Mouse (Mus musculus): ENCODE data around the gene Stk26. TPM values are rescaled to one million over a fixed set of nuclear protein-coding genes. Genes with fewer than 3 reads are reported as not detected.

Stk26 gene
- polyA plus RNA-seq, 1 experiment: 7.1 TPM

DNA sequence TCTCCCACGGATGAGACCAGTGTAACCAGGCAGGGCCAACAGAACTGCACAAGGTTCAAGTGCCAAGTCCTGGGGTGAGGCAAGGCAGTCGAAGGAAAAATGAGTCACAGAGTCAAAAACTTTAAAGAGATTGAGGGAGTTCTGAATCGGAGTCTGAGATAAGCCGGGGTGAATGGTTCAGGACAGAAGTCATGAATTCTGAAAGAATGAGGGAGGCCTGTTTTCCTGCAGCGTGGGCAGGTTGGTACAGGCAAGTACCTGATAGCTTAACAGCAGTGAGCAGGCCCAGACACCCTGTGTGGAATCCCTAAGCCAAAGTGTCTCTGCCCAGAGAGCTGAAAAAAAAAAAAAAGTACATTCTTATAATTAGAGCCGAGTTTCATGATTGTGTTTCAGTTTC lies 17.0 kb upstream of the Stk26 start:
- Histone ChIP-seq H3K4me1 (ENCODE audit: control insufficient read depth, insufficient read depth, insufficient read length) (no peaks in the 10 kb centered on the region), H3K4me3 (ENCODE audit: extremely low read depth, insufficient read depth, insufficient read length) (no peak overlapping the region), H3K36me3 (ENCODE audit: control insufficient read depth, insufficient read depth, low read length) (no peaks in the 10 kb centered on the region), H3K27me3 (ENCODE audit: control insufficient read depth, insufficient read depth, low read length) (no peaks in the 10 kb centered on the region), H3K27ac (ENCODE audit: insufficient read depth, low read length) (no peak overlapping the region)
- 81% methylated on average over 6 of the region's 6 CpGs for WGBS
- no peak for TF ChIP-seq POLR2A (IDR thresholded peaks at IDR 0.05; ENCODE audit: low read depth, low read length)
- TF ChIP-seq CTCF (IDR thresholded peaks at IDR 0.05; ENCODE audit: extremely low read depth, insufficient read depth, insufficient read length, insufficient replicate concordance): no peak
- no peak for DNase-seq (ENCODE audit: low read depth in 1 of 2, low spot score in 2 of 2)

DNA sequence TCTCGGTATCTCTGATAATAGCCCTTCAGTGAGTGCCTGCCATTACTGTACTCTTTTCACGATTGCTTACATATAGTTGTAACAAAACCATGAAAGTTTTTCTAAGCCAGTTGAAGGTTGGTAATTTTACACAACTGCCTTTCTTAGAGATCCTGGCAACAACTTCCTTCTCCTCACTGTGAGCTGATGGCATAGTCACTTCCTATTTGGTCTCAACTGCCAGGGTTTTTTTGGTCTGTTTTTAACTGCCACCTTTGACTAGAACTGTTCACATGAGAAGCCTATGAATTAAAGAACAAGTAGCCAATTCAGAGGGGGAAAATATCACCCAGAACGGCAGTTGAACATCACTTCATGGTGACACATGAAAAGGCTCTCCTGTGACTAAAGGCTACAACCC lies 5.3 kb upstream of the Stk26 start:
- no peak for TF ChIP-seq POLR2A (IDR thresholded peaks at IDR 0.05; ENCODE audit: low read depth, low read length)
- TF ChIP-seq CTCF (IDR thresholded peaks at IDR 0.05; ENCODE audit: extremely low read depth, insufficient read depth, insufficient read length, insufficient replicate concordance): no peak
- no peak overlapping the region for H3K4me3 ChIP-seq (ENCODE audit: extremely low read depth, insufficient read depth, insufficient read length)
- DNase-seq (ENCODE audit: low read depth in 1 of 2, low spot score in 2 of 2): no peak
- H3K27ac ChIP-seq (ENCODE audit: insufficient read depth, low read length): peak overlapping the region; percentile 63; the same call in 1 of the 2 replicates
- no peaks in the 10 kb centered on the region for H3K27me3 ChIP-seq (ENCODE audit: control insufficient read depth, insufficient read depth, low read length)
- H3K4me1 ChIP-seq (ENCODE audit: control insufficient read depth, insufficient read depth, insufficient read length): peaks cover 4% of the 10 kb centered on the region
- WGBS: 40% methylated on average over 3 of the region's 3 CpGs
- no peaks in the 10 kb centered on the region for H3K36me3 ChIP-seq (ENCODE audit: control insufficient read depth, insufficient read depth, low read length)

DNA sequence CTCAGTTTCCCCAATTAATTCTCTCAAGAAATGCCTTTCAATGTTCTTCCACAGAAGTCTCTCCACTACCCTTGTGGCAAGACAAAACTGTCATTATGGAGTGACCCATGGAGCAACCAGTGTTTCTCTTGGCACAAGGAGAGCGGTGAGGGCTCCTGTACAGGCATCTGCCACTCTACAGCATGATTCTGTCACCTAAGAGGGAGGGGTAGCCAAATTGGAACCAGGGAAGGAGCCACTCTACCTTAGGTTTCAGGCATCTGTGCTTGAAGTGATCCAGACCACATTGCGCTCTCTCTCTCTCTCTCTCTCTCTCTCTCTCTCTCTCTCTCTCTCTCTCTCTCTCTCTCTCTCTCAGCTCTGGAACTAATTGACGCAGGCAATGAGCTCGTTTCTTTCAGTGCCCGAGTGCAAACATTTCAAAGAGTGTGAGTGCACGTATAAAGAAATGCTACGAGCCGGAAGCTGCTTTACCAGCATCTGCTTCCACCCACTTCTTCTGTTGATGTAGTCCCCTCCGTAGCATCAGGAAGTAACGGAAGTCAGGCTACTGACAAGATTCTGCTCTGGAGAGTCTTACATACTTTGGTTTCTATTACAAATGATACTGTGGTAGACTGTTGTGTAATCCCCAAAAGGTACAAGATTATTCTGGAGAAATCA lies 4.7 kb upstream of the Stk26 start:
- H3K36me3 ChIP-seq (ENCODE audit: control insufficient read depth, insufficient read depth, low read length): no peaks in the 10 kb centered on the region
- DNase-seq (ENCODE audit: low read depth in 1 of 2, low spot score in 2 of 2): peak in 1 of 2 experiments; percentile 4
- TF ChIP-seq CTCF (IDR thresholded peaks at IDR 0.05; ENCODE audit: extremely low read depth, insufficient read depth, insufficient read length, insufficient replicate concordance) (no peak), POLR2A (IDR thresholded peaks at IDR 0.05; ENCODE audit: low read depth, low read length) (no peak)
- H3K27me3 ChIP-seq (ENCODE audit: control insufficient read depth, insufficient read depth, low read length): no peaks in the 10 kb centered on the region
- H3K27ac ChIP-seq (ENCODE audit: insufficient read depth, low read length): peak overlapping the region; percentile 63
- 47% methylated on average over 10 of the region's 10 CpGs for WGBS
- peaks cover 4% of the 10 kb centered on the region for H3K4me1 ChIP-seq (ENCODE audit: control insufficient read depth, insufficient read depth, insufficient read length)
- H3K4me3 ChIP-seq (ENCODE audit: extremely low read depth, insufficient read depth, insufficient read length): peak overlapping the region; percentile 26; the same call in 1 of the 2 replicates

DNA sequence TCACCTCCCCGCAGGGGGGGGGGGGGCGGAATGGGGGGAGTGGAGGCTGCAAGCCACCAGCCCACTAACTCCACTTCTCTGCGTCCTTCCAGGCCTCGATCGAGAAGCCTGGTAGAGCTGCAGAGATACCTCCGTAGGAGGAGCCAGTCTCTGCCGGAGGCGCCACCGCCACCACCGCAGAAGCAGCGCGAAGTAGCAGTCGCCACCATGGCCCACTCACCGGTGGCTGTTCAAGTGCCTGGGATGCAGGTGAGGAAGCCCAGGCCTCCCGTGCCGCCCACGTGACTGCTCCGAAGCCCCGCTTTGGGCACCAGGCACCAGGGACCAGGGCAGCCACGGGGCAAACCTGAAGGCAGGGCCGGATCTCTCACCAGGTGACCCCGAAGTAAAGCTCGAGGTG lies 740 bp downstream of the Stk26 start:
- no peaks in the 10 kb centered on the region for H3K36me3 ChIP-seq (ENCODE audit: control insufficient read depth, insufficient read depth, low read length)
- peak overlapping the region; percentile 97 for H3K4me3 ChIP-seq (ENCODE audit: extremely low read depth, insufficient read depth, insufficient read length)
- H3K27ac ChIP-seq (ENCODE audit: insufficient read depth, low read length): peak overlapping the region; percentile 84
- no peaks in the 10 kb centered on the region; the same call in 1 of the 2 replicates for H3K4me1 ChIP-seq (ENCODE audit: control insufficient read depth, insufficient read depth, insufficient read length)
- 37% methylated on average over 21 of the region's 23 CpGs for WGBS
- H3K27me3 ChIP-seq (ENCODE audit: control insufficient read depth, insufficient read depth, low read length): no peaks in the 10 kb centered on the region
- DNase-seq (ENCODE audit: low read depth in 1 of 2, low spot score in 2 of 2): peak in 1 of 2 experiments; percentile 19
- no peak for TF ChIP-seq POLR2A (IDR thresholded peaks at IDR 0.05; ENCODE audit: low read depth, low read length)
- no peak for TF ChIP-seq CTCF (IDR thresholded peaks at IDR 0.05; ENCODE audit: extremely low read depth, insufficient read depth, insufficient read length, insufficient replicate concordance)

DNA sequence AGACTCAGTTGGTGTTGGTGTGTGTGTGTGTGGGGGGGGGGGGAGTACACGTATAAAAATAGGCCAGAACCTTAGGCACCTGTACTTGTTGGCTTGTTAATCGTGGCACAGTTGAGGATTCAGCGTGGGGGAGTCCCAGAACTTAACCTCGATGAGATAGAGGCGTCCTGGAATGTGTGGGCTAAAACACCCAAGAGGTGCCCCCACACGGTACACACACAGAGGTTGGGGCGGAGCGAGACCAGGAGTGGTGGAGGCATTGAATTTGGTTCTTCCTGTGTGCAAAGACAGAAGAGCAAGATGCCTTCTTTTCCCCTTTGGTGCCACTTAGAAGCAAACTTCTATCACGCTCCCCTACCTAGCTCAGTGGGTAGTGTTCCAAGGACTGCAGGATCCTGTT lies 1.2 kb downstream of the Stk26 start:
- 32% methylated on average over 9 of the region's 9 CpGs for WGBS
- TF ChIP-seq POLR2A (IDR thresholded peaks at IDR 0.05; ENCODE audit: low read depth, low read length) (no peak), CTCF (IDR thresholded peaks at IDR 0.05; ENCODE audit: extremely low read depth, insufficient read depth, insufficient read length, insufficient replicate concordance) (no peak)
- peak overlapping the region; percentile 97 for H3K4me3 ChIP-seq (ENCODE audit: extremely low read depth, insufficient read depth, insufficient read length)
- H3K27me3 ChIP-seq (ENCODE audit: control insufficient read depth, insufficient read depth, low read length): no peaks in the 10 kb centered on the region
- DNase-seq (ENCODE audit: low read depth in 1 of 2, low spot score in 2 of 2): peak in 1 of 2 experiments; percentile 12
- peak overlapping the region; percentile 84; the same call in 1 of the 2 replicates for H3K27ac ChIP-seq (ENCODE audit: insufficient read depth, low read length)
- H3K36me3 ChIP-seq (ENCODE audit: control insufficient read depth, insufficient read depth, low read length): no peaks in the 10 kb centered on the region
- no peaks in the 10 kb centered on the region; the same call in 1 of the 2 replicates for H3K4me1 ChIP-seq (ENCODE audit: control insufficient read depth, insufficient read depth, insufficient read length)

DNA sequence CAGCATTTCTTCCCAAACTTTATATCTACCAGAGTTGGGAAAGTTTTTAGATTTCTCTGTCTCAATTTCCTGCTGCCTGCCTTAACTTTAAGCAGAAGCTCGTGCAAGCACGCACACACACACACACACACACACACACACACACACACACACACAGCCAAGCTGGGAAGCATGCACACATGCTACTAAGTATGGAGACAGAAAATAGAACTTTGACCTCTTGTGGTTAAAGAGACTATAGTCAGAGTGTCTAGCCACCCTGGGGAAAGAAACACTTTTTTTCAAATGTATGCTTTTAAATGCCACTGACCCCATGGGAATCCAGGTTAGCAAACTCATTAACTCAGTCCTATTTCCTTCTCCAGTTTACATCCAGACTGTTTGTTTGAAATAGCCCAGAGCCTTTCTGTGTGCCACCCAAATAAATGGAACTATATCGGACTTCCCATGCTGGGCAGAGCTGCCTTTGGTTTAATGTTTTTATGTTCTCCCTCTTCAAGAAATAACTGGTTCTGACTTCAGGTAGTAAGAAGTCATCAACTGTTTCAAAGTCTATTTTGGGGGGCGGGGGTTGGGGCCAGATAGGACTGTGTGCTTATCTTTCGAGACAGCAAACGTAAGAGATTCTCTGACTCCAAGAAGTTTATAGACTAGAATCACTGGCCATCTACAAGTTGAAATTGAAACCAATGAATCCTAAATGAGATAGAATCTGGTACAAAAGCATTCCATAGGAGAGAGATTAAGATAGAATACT lies 9.8 kb downstream of the Stk26 start:
- no peaks in the 10 kb centered on the region for H3K27me3 ChIP-seq (ENCODE audit: control insufficient read depth, insufficient read depth, low read length)
- TF ChIP-seq POLR2A (IDR thresholded peaks at IDR 0.05; ENCODE audit: low read depth, low read length) (no peak), CTCF (IDR thresholded peaks at IDR 0.05; ENCODE audit: extremely low read depth, insufficient read depth, insufficient read length, insufficient replicate concordance) (no peak)
- 78% methylated on average over 6 of the region's 6 CpGs for WGBS
- no peak overlapping the region for H3K4me3 ChIP-seq (ENCODE audit: extremely low read depth, insufficient read depth, insufficient read length)
- no peak for DNase-seq (ENCODE audit: low read depth in 1 of 2, low spot score in 2 of 2)
- H3K27ac ChIP-seq (ENCODE audit: insufficient read depth, low read length): no peak overlapping the region
- no peaks in the 10 kb centered on the region for H3K4me1 ChIP-seq (ENCODE audit: control insufficient read depth, insufficient read depth, insufficient read length)
- H3K36me3 ChIP-seq (ENCODE audit: control insufficient read depth, insufficient read depth, low read length): no peaks in the 10 kb centered on the region
